Mouse (Mus musculus) midbrain, embryonic 11.5 days (tissue): ENCODE measurements around the gene Edem2. TPM values are rescaled to one million over a fixed set of nuclear protein-coding genes. Genes with fewer than 3 reads are reported as not detected.

Source experiments
- ATAC-seq: fragments of 200-750 bp; cut with Nextera tagmentation; 2 replicates; pipeline ENCODE4 v1.8.0; 2017; ENCODE audit warnings: moderate TSS enrichment, moderate library complexity; ENCODE audit not compliant: low FRiP score
- DNase-seq: peaks from one replicate; pipeline ENCODE4 v3.0.0; 2015; ENCODE audit warnings: low spot score; ENCODE audit errors: missing footprints
- H3K27ac ChIP-seq: fragments of 300-500 bp; sonication (generic); 2 replicates; pipeline ENCODE4 v1.5.1; 2014; ENCODE audit warnings: low read depth, low read length
- H3K27me3 ChIP-seq: fragments of 300-500 bp; sonication (generic); 2 replicates; pipeline ENCODE4 v1.6.1; 2014; ENCODE audit warnings: mild to moderate bottlenecking, low read length, moderate library complexity, mixed read lengths; ENCODE audit not compliant: control insufficient read depth, insufficient read depth
- H3K36me3 ChIP-seq: fragments of 300-500 bp; sonication (generic); 2 replicates; pipeline ENCODE4 v1.6.1; 2014; ENCODE audit warnings: mild to moderate bottlenecking, low read length, moderate library complexity, mixed read lengths; ENCODE audit not compliant: control insufficient read depth, insufficient read depth
- H3K4me1 ChIP-seq: fragments of 300-500 bp; sonication (generic); 2 replicates; pipeline ENCODE4 v1.6.1; 2014; ENCODE audit warnings: low read length; ENCODE audit not compliant: control insufficient read depth, insufficient read depth
- H3K4me2 ChIP-seq: fragments of 300-500 bp; sonication (generic); 2 replicates; pipeline ENCODE4 v1.6.1; 2014; ENCODE audit warnings: mild to moderate bottlenecking, moderate library complexity
- H3K4me3 ChIP-seq: fragments of 300-500 bp; sonication (generic); 2 replicates; pipeline ENCODE4 v1.5.1; 2014; ENCODE audit warnings: low read depth, low read length
- H3K9ac ChIP-seq: fragments of 300-500 bp; sonication (generic); 2 replicates; pipeline ENCODE4 v1.6.1; 2014; ENCODE audit warnings: low read length
- H3K9me3 ChIP-seq: fragments of 300-500 bp; sonication (generic); 2 replicates; pipeline ENCODE4 v1.6.1; 2016; ENCODE audit warnings: low read length; ENCODE audit not compliant: control insufficient read depth
- WGBS: fragments of 180-500 bp; shearing (Covaris S2); extraction: QIAGEN DNeasy Blood & Tissue Kit; methylation state at CpG from one replicate; pipeline ENCODE4 v1.1.7; 2014; 5-methylcytosine and 5-hydroxymethylcytosine counted together
- polyA plus RNA-seq: library from polyadenylated mRNA; unstranded; fragments of >200 nt; fragmentation: Nextera tagmentation; extraction: Ambion mirVana; gene quantifications from 2 replicates; pipeline ENCODE4 v1.2.1, GENCODE M21; 2014

Gene Edem2
- polyA plus RNA-seq: 32.3 and 34.6 TPM in 2 replicates

DNA sequence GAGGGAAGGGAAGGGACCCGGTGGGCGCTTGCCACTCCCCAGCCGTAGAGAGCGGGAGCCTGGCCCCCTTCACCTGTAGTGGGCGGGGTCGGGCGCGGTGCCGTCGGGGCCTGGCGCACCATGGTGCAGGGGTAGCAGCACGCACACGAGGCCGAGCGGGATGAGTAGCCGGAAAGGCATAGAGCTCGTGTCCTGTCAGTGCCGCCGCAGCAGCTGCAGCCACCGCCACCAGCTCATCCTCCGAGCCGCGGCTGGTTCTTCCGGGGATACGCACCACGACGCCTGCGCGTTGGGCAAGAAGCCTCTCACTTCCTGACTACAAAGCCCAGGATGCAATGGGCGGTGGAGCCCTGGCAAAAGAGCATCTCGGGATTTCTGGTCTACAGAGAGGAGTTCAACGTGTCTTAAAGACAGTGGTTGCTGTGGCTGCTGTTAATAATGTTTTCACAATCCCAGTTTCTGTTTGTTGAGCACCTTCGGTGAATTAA is at the start of gene Edem2:
Edem2 (minus strand) TSS at position 318 of the 488 bp plus-strand sequence.
- H3K36me3 ChIP-seq: no peaks in the 10 kb centered on the region
- H3K9me3 ChIP-seq: no peaks in the 10 kb centered on the region
- H3K9ac ChIP-seq: peak within 1 kb of the TSS; percentile 81
- H3K4me3 ChIP-seq: peak within 1 kb of the TSS; percentile 83
- peak; percentile 98 for ATAC-seq
- no peak within 1 kb of the TSS for H3K27ac ChIP-seq
- DNase-seq: peak; percentile 99
- H3K27me3 ChIP-seq: no peaks in the 10 kb centered on the region
- WGBS: 0% methylated on average over 22 of the region's 33 CpGs
- peaks cover 6% of the 10 kb centered on the region; the same call in 1 of the 2 replicates for H3K4me1 ChIP-seq
- peak within 1 kb of the TSS; percentile 92 for H3K4me2 ChIP-seq

DNA sequence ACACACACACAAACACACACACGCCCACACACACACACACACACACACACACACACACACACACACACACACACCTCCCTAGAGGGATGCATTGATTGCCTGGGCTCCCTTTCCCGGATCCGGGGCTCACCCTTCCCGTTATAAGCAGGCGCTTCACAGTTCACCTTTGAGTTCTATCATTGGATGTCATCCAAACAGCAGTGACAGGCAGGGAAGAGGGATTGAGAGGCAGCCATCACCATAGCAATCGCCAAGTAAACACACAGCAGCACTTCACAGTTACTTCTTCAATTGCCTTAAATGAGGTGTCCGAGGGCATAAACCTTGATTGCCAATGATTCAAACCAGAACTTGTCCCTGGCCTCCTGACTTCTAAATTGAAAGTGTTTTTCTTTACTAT is 49.8 kb upstream of the Edem2 start:
- Histone ChIP-seq H3K36me3 (no peaks in the 10 kb centered on the region), H3K4me1 (peaks cover 5% of the 10 kb centered on the region; the same call in 1 of the 2 replicates), H3K27me3 (peaks cover 11% of the 10 kb centered on the region; the same call in 1 of the 2 replicates), H3K9me3 (no peaks in the 10 kb centered on the region), H3K4me2 (no peak overlapping the region), H3K9ac (no peak overlapping the region), H3K4me3 (no peak overlapping the region), H3K27ac (no peak overlapping the region)
- 74% methylated on average over 7 of the region's 7 CpGs for WGBS
- no peak for DNase-seq
- no peak for ATAC-seq

DNA sequence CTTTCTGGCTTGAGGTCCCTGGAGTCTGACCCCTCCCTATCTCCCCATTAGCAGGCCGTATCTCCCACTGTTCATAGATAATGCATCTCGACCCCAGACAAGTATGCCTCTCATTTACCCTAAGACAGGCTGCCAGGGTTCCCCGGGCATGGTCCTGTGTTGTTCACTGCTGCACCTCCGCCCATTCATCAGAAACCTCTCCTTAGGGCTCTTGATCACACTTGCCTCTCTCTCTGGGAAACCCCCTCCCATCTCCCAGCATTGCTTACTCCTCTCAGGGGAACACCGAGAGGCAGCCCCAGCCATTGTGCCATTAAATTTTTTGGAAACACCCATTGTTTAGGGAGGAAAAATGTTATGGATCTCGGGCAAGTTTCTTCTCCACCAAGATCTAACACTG is 48.7 kb upstream of the Edem2 start:
- no peaks in the 10 kb centered on the region for H3K36me3 ChIP-seq
- H3K27me3 ChIP-seq: peaks cover 17% of the 10 kb centered on the region
- DNase-seq (no peak), ATAC-seq (no peak)
- no peak overlapping the region for H3K4me2 ChIP-seq
- no peaks in the 10 kb centered on the region for H3K9me3 ChIP-seq
- 70% methylated on average over 6 of the region's 6 CpGs for WGBS
- H3K4me3 ChIP-seq: no peak overlapping the region
- no peak overlapping the region for H3K27ac ChIP-seq
- H3K9ac ChIP-seq: no peak overlapping the region
- peaks cover 5% of the 10 kb centered on the region; the same call in 1 of the 2 replicates for H3K4me1 ChIP-seq

DNA sequence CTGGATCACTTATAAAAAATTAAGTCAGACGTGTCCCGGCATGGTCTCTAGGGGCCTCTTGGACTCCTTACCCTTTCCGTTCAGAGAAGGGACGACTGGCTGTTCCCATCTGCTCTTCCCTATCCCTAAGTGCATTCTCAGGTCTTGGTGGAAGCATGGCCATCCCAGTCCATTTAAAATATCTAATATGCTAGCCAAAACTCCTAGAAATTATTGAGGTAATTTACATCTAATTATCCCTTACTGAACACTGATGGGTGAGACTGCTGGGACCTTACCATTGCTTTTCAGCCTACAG is 48.4 kb upstream of the Edem2 start:
- 76% methylated on average over 4 of the region's 4 CpGs for WGBS
- Histone ChIP-seq H3K9ac (no peak overlapping the region), H3K9me3 (no peaks in the 10 kb centered on the region), H3K27me3 (peaks cover 17% of the 10 kb centered on the region), H3K4me3 (no peak overlapping the region), H3K4me2 (no peak overlapping the region), H3K4me1 (peaks cover 5% of the 10 kb centered on the region; the same call in 1 of the 2 replicates), H3K36me3 (no peaks in the 10 kb centered on the region), H3K27ac (no peak overlapping the region)
- ATAC-seq (no peak), DNase-seq (no peak)

DNA sequence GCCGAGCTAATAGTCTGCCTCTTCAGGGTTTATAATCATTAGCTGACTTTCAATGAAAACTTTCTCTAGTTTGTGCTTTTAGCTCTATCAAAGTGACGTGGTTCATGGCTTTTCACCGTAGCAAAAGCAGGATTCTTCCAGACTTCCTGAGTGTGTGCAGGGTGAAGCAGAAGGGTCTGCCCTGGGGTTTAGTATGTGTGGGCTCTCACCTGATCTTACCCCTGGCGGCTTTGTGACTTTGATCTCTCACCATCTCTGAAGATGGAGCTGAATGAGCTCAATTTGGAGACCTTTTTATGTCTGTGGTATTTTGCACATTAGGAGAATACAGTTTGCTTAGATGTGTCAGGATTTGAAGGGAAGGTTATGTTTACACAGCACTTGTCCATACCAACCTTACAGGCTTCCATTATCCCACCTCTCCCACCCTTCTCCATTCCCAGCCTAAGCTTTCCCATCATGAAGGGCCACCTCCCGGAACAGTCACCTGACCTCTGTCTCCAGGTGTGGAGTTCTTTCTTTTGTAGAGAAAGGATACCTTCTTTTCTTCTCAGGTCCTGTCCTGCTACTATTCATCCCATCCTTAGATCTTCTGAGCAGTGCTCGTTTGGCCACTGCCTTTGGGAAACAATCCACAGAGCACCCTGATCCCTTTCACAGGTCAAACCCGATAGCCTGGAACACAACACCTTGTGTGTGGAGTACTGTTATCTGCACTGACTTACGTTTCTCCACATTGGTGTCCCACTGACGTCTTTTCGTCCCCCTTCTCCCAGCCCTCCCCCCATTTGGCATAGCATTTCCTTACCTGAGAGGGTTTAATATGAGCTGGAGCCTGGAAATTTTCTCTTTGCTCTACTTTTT is 47.8 kb upstream of the Edem2 start:
- 68% methylated on average over 10 of the region's 10 CpGs for WGBS
- no peak for ATAC-seq
- Histone ChIP-seq H3K27me3 (peaks cover 17% of the 10 kb centered on the region), H3K4me3 (no peak overlapping the region), H3K36me3 (no peaks in the 10 kb centered on the region), H3K9me3 (no peaks in the 10 kb centered on the region), H3K27ac (no peak overlapping the region), H3K4me2 (no peak overlapping the region), H3K4me1 (peaks cover 5% of the 10 kb centered on the region; the same call in 1 of the 2 replicates), H3K9ac (no peak overlapping the region)
- DNase-seq: no peak

DNA sequence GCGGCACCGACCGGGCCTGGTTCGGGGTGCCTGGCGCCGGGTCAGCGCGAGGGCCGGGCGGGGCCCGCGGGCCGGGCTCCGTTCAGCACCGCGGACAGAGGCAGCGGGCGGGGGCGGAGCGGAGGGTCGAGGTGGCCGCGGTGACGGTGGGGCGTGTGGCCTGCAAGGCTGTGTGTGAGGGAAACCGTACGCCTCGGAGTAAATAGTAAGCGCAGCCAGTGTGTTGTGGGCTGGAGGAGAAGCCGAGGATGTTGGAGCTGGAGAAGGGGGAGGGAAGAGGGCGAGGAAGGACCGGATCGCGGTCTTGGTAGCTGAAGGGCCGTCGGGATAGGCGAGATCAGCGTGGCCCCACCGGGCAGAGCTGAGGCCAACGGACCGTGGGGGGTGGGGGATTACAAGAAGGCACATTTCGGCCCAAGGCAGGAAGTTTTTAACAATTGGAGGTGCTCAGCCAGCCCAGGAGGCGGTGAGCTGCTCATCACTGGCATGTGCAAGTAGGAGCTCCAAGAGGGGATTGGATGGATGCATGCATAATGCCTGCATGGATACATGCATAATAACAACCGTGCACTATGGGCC is 46.5 kb upstream of the Edem2 start:
- DNase-seq (peak; percentile 95), ATAC-seq (peak; percentile 79)
- Histone ChIP-seq H3K4me3 (peak overlapping the region; percentile 68), H3K4me1 (peaks cover 5% of the 10 kb centered on the region; the same call in 1 of the 2 replicates), H3K4me2 (peak overlapping the region; percentile 90), H3K27me3 (peaks cover 17% of the 10 kb centered on the region), H3K36me3 (no peaks in the 10 kb centered on the region), H3K9me3 (no peaks in the 10 kb centered on the region), H3K9ac (peak overlapping the region; percentile 73), H3K27ac (peak overlapping the region; percentile 59)
- WGBS: 2% methylated on average over 44 of the region's 44 CpGs

DNA sequence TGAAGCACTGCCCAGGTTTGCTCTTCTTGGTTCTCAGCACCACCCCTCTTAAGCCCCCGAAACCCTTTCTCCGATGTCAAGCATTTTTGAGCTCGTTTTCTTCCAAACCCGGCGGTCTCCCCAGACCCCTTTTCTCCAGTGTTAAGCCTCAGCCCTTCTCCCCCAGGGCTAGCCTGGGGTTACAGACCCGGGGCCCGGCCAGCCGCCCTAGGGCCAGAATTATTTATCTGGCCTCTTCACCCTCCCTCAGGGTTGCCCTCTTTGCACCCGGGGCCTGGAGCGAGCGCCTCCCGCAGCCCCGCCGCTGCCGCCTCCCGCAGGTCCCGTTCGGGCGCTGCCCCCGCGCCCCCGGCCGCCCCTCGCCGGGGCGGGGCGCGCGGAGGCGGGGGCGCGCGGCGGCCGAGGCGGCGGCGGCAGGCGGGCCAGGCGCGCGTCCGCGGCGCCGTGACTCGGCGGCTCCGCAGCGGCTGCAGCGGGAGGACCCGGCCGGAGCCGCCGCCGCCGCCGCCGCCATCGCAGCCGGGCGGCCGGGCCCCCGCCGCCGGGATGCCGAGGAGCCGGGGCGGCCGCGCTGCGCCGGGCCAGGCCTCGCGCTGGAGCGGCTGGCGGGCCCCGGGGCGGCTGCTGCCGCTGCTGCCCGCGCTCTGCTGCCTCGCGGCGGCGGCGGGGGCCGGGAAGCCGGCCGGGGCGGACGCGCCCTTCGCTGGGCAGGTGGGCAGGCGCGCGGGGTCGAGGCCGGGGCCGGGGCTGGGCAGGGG is 45.8 kb upstream of the Edem2 start, which contains the start of gene Mmp24:
Mmp24 (plus strand) TSS at position 416 of the 758 bp plus-strand sequence.
- ATAC-seq: peak; percentile 41
- 2% methylated on average over 51 of the region's 100 CpGs for WGBS
- peak within 1 kb of the TSS; percentile 90 for H3K4me2 ChIP-seq
- H3K27ac ChIP-seq: peak within 1 kb of the TSS; percentile 59
- H3K4me1 ChIP-seq: peaks cover 5% of the 10 kb centered on the region; the same call in 1 of the 2 replicates
- H3K27me3 ChIP-seq: peaks cover 17% of the 10 kb centered on the region
- peak within 1 kb of the TSS; percentile 68 for H3K4me3 ChIP-seq
- H3K9ac ChIP-seq: peak within 1 kb of the TSS; percentile 73
- H3K36me3 ChIP-seq: no peaks in the 10 kb centered on the region
- peak; percentile 91 for DNase-seq
- H3K9me3 ChIP-seq: no peaks in the 10 kb centered on the region

DNA sequence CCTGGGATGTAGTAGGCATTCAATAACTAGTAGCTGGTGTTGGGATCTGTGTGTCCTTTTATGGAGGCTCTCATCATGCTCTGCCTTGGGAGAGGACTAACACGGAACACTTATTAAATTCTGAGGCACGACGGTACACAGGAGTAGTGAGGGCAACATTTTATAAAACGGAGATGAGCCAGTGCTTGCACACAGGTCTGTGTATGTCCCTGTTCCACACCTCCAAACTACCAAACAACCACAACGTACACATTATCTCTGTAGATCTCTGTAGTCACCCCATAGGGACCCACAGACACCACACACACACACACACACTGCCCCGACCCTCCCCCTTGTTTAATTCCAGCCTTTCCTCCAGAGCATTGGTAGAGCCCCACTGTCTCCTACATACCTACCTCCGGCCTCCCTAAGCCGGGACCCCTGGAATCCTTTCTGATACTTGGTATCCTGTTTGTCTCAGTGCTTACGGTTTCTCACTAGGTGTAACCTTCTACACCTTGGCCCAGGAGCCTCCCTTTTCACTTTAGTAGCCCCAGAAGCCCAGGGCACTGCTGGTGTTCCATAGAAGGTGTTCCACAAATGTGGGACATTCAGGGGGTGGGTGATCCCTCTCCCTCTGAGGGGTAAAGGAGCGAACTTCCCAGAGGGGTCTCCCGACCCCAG is 45.1 kb upstream of the Edem2 start:
- H3K4me2 ChIP-seq: peak overlapping the region; percentile 90; the same call in 1 of the 2 replicates
- DNase-seq (no peak), ATAC-seq (no peak)
- no peak overlapping the region for H3K27ac ChIP-seq
- no peak overlapping the region; the same call in 1 of the 2 replicates for H3K9ac ChIP-seq
- H3K4me1 ChIP-seq: peaks cover 5% of the 10 kb centered on the region; the same call in 1 of the 2 replicates
- no peaks in the 10 kb centered on the region for H3K36me3 ChIP-seq
- peak overlapping the region; percentile 68; the same call in 1 of the 2 replicates for H3K4me3 ChIP-seq
- H3K9me3 ChIP-seq: no peaks in the 10 kb centered on the region
- H3K27me3 ChIP-seq: peaks cover 17% of the 10 kb centered on the region
- 67% methylated on average over 11 of the region's 11 CpGs for WGBS
